Mouse (Mus musculus): Measurements from ENCODE around the gene Igf1r.

Gene Igf1r

DNA sequence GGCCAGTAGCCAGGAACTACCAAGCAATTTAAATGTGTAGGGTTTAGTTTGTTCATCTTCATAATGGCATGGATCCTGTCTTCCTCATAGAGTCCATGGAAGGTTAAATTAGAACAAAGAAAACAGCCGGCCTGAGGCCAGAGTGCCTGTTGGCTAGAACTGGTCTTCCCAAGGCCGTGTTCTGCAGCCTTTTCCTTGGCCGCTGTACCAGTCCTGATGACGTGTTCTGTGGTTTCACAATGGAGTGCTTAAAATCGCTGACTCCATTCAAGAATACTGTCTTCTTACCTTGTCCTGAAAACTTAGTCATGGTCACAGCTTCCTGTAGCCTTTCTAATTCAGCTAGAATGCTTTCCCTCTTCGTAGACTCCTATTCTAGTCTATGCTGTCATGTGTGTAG is 53.9 kb downstream of the Igf1r start:
- no peak for DNase-seq (ENCODE audit: low read depth, low spot score)

GRCm38 (mm10) chr7:68009635-68010034 is 57.0 kb downstream of the Igf1r start:
- no peak for DNase-seq (ENCODE audit: low read depth, low spot score)

- no peak for DNase-seq (ENCODE audit: low read depth, low spot score)
These were observed 57.5 kb downstream of the Igf1r start for GRCm38 (mm10) chr7:68010168-68010567.

DNA sequence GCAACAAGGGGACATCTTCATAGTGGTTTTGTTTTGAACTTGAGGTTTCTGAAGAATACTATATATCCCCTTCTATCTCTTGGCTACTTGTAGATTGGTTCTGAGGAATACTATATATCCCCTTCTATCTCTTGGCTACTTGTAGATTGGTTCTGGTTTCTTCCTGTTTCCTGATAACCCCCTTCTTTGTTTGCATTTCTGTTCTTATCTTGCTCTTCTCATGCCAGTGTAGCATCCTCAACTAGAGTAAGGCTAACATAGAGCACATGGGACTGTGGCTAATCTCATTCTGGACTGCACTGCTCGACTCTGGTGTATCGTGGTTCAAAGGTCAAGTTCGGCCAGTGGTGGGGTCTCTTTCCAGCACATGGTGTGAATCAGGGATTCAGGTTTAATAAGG is 58.2 kb downstream of the Igf1r start:
- DNase-seq (ENCODE audit: low read depth, low spot score), result no peak

GRCm38 (mm10) chr7:68011385-68012122 is 58.9 kb downstream of the Igf1r start:
- no peak for DNase-seq (ENCODE audit: low read depth, low spot score)

GRCm38 (mm10) chr7:68012123-68012474 is 59.5 kb downstream of the Igf1r start:
- no peak for DNase-seq (ENCODE audit: low read depth, low spot score)

GRCm38 (mm10) chr7:68014495-68014894 is 61.9 kb downstream of the Igf1r start:
- no peak for DNase-seq (ENCODE audit: low read depth, low spot score)

- no peak for DNase-seq (ENCODE audit: low read depth, low spot score)
These were observed 62.8 kb downstream of the Igf1r start for GRCm38 (mm10) chr7:68015404-68015803.

DNA sequence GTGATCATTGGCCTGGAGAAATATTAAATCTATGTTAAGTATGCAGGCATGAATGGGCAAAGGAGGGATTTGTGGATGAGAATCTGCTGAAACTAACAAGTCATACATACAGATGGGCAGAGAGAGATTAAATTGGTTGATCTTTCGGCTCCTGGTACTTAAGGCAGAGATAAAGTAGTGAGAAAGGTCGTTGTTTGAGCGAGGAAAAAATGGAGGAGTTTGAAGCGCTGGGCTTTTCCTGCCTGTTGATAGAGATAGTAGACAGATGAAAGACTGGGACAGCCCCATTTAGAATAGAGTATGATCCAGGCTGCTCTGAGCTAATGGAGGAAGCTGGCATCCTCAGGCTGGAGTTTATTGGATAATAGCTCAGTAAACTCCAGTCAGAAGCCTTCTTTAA is 65.4 kb downstream of the Igf1r start:
- DNase-seq (ENCODE audit: low read depth, low spot score), result no peak

DNA sequence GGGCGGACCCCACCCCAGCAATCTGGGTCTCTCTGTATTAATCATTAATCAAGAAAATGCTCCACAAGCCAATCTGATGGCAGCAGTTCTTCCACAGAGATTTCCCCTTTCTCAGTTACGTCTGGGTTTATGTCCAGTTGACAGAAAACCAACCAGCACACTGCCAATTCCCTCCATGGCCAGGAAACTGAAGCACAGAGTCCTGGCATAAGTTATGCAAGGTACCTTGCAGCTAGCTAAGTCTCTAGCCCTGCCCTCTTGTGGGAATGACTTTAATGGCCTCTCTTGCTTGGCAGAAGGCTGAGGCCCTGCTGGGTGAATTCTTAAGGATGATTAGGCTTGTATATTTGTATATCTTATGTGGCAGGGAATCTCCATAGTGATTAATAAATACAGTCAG is 67.9 kb downstream of the Igf1r start:
- no peak for DNase-seq (ENCODE audit: low read depth, low spot score)

DNA sequence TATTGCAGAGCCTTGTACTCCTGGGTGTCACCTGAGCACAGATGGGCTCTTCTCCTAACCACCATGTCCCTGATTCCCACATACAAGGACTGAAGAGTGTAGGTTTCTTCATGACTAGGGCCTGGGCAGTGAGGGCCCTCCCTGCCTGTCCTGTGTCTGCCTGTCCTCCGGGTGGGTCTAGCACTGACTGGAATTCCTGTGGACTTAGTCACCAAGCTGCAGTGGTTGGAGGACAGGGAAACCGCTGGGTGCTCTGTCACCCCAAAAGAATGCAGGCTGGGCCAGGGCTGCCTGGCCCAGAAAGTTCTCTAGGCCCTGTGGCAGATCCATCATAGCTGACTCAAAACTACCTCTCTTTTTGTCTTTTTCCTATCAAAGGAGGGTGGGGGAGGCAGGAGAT is 69.1 kb downstream of the Igf1r start:
- no peak for DNase-seq (ENCODE audit: low read depth, low spot score)

DNA sequence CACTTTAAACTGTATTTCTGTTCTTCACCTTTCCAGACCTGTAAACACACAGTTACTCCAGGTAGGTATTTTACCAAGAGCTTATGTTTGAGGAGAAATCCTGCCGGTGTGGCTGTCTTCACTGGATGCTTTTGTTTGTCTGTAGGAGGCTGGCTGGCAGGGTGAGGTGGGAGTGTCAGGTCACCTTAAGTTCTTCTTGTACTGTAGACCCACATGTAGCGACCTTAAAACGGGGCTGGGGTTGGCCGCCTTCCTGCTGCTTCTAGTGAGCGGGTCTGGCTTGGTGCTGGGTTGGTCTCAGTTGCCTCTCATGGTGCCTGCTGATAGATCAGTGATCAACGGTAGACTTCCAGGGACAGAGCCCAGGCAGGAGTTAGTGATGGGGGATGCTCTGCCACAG is 69.6 kb downstream of the Igf1r start:
- no peak for DNase-seq (ENCODE audit: low read depth, low spot score)

- no peak for DNase-seq (ENCODE audit: low read depth, low spot score)
These were observed 71.3 kb downstream of the Igf1r start for GRCm38 (mm10) chr7:68023882-68024281.

- DNase-seq (ENCODE audit: low read depth, low spot score), result no peak
These were observed 72.0 kb downstream of the Igf1r start for GRCm38 (mm10) chr7:68024625-68025024.

DNA sequence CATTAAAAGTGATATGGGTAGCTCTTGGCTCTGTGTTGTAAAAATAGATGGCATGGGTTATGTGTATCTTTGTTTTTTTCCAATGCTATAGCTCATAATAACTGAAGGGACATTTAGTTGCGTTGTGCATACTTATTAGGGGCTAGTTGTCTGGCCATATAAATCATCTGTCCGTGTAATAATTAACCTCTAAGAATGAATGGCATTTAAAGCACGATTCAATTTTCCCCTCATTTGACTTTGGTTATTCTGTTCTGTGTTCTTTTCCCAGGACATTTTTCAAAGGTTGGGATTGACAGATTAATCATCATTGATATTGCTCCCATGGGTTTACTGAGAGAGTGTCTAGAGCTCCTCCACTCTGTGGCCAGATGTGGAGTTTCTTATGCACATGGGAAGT is 72.8 kb downstream of the Igf1r start:
- DNase-seq (ENCODE audit: low read depth, low spot score), result no peak

- DNase-seq (ENCODE audit: low read depth, low spot score), result no peak
These were observed 73.4 kb downstream of the Igf1r start for GRCm38 (mm10) chr7:68026076-68026475.

DNA sequence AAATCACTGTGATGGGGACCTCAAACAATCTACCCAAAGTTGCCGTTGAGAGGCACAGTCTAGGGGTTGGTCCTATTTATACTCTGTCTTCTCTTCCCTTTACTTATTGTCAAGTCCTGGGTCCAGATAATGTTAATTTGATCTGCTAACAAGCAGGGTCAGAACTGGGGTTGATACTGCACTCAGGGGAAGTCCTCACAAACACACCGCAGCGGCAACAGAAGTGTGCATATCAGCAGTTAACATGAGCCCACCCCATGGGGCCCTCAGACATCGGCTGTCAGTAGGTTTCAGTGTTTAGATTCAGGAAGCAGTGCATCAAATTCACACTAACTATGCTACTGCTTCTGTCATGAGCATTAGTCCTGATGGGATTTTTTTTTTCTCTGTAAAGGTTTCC is 75.5 kb downstream of the Igf1r start:
- no peak for DNase-seq (ENCODE audit: low read depth, low spot score)

GRCm38 (mm10) chr7:68030846-68031245 is 78.2 kb downstream of the Igf1r start:
- DNase-seq (ENCODE audit: low read depth, low spot score), result no peak

DNA sequence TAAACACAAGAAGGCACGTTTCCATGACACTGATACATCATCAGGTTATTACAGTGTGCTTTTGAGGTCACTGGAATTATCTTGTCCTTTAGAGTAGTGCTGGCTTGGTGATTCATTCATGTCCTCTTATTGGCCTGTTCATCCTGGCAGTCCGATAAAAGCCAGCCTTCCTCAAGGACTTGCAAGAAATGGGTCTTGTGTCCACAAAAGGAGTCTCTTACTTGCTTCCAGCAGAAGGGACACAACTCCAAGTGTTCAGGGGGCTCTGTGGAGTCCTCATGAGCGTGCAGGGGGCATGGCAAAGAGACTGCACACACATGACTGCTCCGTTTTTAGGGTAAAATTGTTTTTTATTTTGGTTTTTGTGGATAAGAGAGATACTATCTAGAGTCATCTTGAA is 83.9 kb downstream of the Igf1r start:
- DNase-seq (ENCODE audit: low read depth, low spot score), result no peak

- no peak for DNase-seq (ENCODE audit: low read depth, low spot score)
These were observed 86.2 kb downstream of the Igf1r start for GRCm38 (mm10) chr7:68038846-68039245.

DNA sequence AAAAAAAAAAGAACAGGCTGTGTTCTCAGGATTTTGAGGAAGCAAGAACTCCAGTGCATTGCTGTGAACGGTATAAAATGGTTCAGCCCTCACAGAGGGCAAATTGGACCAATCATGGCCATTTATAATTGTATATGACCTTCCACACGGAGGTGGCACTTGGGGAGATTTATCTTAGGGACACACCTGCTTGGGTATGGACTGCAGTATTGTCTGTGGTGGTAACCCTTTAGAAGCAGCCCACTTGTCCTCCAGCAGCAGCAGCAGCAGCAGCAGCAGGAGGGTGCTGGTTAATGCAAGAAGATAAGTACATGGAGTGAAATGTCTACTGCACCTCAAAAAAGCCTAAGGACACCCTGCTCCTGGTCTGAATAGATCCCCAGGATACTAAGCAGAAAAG is 86.9 kb downstream of the Igf1r start:
- DNase-seq (ENCODE audit: low read depth, low spot score), result no peak

- no peak for DNase-seq (ENCODE audit: low read depth, low spot score)
These were observed 92.0 kb downstream of the Igf1r start for GRCm38 (mm10) chr7:68044621-68045020.

- DNase-seq (ENCODE audit: low read depth, low spot score), result no peak
These were observed 94.5 kb downstream of the Igf1r start for GRCm38 (mm10) chr7:68047152-68047551.

GRCm38 (mm10) chr7:68048532-68048931 is 95.9 kb downstream of the Igf1r start:
- no peak for DNase-seq (ENCODE audit: low read depth, low spot score)
